Mouse (Mus musculus): ENCODE results near the gene Elmo3.
"Not testable (repeated sequence)": the region's sequence is repeated elsewhere in the genome, so short reads cannot be mapped to it uniquely, and the experiment has no call there.

- TF ChIP-seq CTCF, EP300 (IDR thresholded peaks at IDR 0.05; ENCODE audit: low read depth): not testable (repeated sequence)
Measured at GRCm38 (mm10) chr8:105291364-105291763, 14.0 kb upstream of the Elmo3 start.
